Mouse (Mus musculus): Measurements from ENCODE around the gene Chst10.
A peak's percentile ranks its signal among the peaks of the same experiment; 100 is the strongest.

Gene Chst10

GRCm38 (mm10) chr1:38897431-38898248 is at the start of gene Chst10:
Gene Chst10 (minus strand): TSS chr1:38898161.
- peak; percentile 54 to 74 for DNase-seq (ENCODE audit: low spot score in 2 of 2)

DNA sequence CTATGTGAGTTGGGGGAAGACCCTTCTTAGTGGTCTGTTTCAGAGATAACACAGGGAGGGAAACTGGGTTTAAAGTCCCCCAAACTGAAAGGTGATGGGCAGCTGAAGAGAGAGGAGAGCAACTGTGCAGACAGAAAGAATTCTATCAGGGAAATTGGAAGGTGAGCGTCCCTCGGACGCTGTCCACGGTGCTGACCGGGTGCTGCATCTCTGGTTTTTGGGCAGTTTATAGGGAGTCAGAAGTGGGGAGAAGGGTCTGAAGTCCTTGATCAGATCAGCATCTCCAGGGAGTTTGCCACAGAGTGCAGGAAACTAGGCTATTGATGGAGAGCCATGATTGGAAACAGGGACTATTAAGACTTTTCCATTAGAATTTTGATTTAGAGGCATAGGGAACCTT is 41.6 kb upstream of the Chst10 start:
- no peak for DNase-seq (ENCODE audit: low spot score in 2 of 2)

DNA sequence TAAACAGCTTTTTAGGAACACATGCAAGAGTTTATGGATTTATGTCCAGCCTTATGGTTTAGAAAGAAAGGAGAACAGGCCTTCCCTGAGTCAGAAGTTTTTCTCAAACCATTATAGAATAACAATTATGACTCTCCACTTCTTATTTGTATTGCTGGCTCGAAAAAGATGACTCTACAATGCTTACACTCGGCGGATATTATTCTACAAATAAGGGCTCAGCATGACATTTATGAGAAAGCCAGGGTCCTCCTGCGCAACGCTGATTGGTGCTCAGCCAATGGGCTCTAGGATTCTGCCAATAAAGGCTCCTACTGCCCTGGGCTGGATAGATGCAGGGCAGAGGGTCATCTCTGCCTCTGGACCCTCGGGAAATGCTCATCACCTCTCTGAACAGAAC is 40.9 kb upstream of the Chst10 start, which contains the start of gene Nms:
Gene Nms, plus strand, starts transcription at position 301 of the 400 bp plus-strand sequence.
- DNase-seq (ENCODE audit: low spot score in 2 of 2): no peak

GRCm38 (mm10) chr1:38936780-38937179 is 38.8 kb upstream of the Chst10 start:
- DNase-seq (ENCODE audit: low spot score in 2 of 2): peak; percentile 3 to 19

DNA sequence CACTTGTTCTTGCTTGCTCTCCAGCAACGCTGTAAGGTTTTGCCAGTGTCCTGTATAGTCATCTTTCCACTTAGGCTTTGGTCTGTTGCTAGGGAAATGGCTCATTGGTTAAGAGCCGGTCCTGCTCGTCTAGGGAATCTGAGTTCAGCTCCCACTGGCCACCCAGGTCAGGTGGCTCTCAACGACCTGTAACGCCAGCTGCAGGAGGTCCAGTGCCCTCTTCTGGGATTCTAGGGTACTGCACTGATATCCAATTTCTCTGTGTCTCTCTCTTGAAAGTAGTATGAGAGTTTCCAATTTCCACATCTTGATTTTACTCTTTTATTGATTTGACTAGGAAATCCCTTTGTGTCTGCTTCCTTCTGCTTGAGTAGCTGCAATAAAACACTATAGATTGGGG is 36.7 kb upstream of the Chst10 start:
- DNase-seq (ENCODE audit: low spot score in 2 of 2): peak in 1 of 2 experiments; percentile 12

DNA sequence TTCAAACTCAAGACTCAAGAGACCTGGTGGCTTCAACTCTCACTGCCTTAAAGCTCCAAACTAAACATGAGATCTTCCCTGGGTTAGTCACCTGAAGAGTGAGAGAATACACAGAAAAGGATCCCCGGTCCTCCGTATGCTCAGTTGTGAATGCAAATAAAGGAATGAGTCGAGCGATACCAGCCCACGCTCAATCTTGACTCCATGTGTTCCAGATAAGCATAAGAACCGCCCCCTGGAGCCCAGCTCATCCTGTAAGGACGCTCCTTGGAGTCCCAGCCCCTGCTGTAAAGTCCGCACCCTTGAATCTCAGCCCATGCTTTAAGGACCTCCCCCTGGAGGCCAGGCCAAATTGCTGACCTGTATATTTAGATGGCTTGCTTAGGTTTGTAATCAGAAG is 32.8 kb upstream of the Chst10 start:
- DNase-seq (ENCODE audit: low spot score in 2 of 2): no peak

DNA sequence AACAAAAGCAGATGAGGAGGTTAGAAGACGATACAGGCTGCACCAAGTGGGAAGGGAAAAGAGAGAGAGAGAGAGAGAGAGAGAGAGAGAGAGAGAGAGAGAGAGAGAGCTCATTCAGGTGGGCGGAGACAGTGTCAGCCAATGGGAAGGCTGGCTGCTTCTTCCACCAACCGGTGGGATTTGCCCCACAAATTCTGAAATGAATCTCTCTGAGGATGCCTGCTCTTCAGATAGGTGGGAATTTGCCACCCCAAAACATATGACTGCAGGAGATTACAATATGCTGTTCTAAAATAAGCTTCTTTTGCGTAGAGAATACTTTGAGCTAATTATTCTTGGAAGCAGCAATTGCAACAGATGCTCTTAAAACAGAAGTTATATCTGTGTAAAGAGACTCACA is 31.5 kb upstream of the Chst10 start:
- DNase-seq (ENCODE audit: low spot score in 2 of 2): no peak

GRCm38 (mm10) chr1:38928996-38929395 is 31.0 kb upstream of the Chst10 start:
- DNase-seq (ENCODE audit: low spot score in 2 of 2): no peak

DNA sequence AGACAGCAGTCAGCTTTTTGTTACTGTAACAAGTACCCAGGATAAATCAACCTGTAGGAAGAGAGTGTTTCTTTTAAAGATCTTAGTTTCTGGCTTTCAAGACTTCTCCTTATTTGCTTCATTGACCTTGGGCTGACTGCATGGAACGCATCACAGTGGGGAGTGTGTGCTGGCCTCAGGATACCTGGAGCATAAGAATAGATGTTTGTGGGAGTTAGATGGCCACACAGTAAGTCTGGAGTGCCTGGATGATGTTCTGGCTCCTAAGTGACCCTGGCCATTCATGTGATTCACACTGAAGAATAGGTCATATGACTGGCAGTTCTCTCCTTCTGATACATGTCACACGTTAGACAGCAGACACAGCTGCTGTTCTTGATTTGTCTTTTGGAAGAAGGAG is 6.0 kb upstream of the Chst10 start:
- no peak for DNase-seq (ENCODE audit: low spot score in 2 of 2)

DNA sequence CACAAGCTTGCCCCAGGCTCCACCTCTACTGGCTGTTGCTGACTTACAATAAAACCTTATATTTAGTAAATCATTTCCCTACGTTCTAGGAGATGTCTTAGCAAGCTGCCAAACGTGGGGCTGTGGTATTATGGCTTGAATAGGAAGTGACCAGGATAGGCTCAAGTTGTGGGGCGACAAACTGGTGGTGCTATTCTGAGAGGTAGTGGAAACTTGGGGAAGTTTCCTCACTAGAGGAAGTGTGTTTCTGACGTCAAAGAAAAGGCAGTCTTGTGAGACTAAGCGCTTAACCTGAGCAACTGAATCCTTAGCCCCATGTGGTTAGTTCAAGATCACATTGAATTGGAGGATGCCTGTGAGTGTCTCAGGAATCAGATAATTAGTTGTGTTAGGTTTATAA is 4.6 kb upstream of the Chst10 start:
- peak in 1 of 2 experiments; percentile 67 for DNase-seq (ENCODE audit: low spot score in 2 of 2)

DNA sequence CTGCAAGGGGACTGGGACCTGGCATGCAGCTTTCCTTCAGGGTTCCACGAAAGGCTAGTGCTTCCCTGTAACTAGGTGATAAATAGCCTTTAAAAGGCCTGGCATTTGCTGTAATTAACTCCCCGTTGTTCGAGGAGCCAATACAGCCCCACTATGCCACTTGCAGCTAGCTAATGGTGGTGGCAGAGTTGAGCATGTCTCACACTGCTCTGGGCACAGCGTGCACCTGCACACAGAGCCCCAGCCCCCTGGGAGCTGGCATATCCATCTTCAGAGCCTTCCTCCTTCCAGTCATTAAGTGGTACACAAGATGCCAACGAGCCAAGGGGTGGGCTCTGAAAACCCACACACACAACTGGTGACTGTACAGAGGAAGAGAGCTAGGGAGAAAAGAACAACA is 4.9 kb downstream of the Chst10 start:
- no peak for DNase-seq (ENCODE audit: low spot score in 2 of 2)

DNA sequence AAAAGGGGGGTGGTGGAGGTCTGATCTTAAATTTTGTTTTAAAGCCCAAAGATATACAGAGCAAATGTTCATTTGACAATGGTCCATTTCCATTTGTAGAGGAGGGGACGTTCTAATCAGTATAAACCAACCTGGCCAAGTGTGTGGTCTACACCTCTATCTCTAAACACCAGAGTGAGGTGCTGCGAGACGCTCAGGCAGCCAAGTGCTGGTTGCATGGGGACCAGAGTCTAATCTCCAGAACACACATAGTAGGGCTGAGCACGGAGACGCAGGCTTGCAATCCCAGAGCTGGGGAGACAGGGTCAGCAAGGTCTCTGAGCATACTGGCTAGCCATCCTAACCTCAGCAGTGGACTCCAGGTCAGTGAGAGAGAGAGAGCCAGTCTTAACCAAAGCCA is 6.5 kb downstream of the Chst10 start:
- DNase-seq (ENCODE audit: low spot score in 2 of 2): no peak

DNA sequence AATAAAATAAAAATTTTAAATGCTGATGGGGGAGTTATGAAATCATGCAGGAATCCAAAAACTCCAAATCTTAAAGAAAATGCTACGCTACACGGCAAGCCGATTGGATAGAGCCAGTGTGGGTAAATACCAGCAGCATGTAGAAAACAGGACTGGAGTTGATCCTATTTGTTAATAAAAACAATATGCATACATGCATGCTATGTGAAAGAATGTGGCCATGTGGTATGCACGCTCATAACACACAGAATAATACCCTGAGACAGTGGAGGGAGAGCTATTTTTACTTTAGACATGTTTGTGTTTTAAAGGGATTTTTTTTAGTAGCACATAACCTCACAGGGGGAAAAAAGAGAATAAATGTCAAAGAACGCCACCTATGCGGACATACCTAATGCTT is 9.2 kb downstream of the Chst10 start:
- no peak for DNase-seq (ENCODE audit: low spot score in 2 of 2)

GRCm38 (mm10) chr1:38887011-38887410 is 10.9 kb downstream of the Chst10 start:
- no peak for DNase-seq (ENCODE audit: low spot score in 2 of 2)

DNA sequence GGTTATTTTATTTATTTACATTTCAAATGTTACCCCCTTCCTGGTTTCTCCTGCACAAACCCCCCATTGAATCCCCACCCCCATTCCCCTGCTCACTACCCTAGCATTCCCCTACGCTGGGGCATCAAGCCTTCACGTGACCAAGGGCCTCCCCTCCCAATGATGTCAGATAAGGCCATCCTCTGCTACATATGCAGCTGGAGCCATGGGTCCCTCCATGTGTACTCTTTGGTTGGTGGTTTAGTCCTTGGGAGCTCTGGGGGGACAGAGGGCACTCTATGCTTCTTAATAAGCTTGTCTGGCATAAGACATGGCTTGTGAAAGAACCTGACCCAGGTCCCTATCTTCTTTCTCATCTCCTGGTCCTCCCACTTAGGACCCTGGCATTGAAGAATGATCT is 11.4 kb downstream of the Chst10 start:
- no peak for DNase-seq (ENCODE audit: low spot score in 2 of 2)

DNA sequence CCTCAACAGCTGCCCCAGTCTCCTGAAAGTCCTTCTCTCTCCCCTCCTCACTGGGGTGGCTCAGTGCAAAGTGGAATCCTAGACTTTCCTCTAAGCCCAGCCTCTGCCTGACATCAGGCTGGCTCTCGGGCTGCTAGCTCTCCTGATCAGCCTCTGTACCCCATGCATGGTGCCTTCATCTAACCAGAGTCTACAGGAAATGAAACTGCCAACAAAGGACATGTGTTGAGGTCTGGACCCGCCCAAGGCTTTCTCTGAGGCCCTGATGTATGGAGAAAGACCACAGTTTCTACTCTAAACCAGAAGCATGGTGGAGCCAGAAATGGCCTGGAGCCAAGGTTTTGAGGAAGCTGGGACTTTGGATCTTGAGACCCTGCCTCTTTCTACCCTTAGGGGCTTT is 12.0 kb downstream of the Chst10 start:
- peak in 1 of 2 experiments; percentile 14 for DNase-seq (ENCODE audit: low spot score in 2 of 2)

DNA sequence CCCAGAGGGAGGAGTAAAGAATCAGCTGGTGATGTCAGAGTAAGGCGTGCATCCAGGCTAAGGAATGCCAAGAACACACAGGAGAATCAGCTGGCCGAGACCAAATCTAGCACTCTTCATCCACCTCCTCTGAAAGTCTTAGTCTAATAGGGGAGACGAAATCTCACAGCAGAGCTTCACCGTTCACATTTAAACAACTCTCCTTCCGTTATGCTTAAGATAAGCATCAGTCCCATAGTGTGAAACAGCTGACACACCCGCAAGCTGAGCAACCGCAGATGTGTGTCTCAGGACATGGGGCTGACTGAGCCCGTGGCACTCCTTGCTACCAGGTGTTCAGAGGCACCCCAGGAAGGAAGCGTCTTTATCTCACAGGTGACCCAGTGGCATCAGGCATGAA is 14.2 kb downstream of the Chst10 start:
- DNase-seq (ENCODE audit: low spot score in 2 of 2): no peak

DNA sequence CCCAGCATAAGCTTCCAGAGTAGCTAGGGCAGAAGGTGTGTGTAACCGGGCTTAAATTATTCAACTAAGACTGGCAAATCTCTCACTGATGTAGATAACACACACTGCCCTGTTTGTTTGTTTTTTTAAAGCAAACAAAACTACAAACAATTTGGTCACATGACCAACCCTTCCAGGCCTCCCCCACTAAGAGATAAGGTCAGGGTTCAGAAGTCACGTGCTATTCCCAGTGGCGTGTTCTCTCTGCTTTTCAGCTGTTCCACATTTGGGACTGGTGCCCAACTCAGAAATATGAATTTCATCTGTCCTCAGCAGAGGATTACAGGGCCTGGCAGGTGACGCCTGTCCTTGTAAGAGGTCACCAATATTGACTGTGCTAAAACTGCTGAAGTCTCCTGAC is 15.2 kb downstream of the Chst10 start:
- no peak for DNase-seq (ENCODE audit: low spot score in 2 of 2)

DNA sequence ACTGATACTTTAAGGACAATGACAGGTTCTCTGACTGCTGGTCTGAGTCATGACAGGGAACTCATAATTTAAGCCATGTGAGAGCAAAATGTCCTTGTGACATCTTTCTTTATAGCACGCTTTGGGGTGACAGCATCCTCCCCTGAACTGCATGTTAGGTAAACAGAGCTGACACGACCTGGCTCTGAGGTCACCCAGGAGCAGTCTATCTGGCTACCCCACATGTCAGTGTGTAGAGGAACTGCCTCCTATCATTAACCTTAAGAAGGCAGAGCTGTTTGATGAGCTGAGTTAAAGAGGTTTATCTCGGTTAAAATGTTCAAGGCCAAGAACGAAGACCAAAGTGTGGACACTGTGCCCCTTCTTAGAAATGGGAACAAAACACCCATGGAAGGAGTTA is 16.6 kb downstream of the Chst10 start:
- no peak for DNase-seq (ENCODE audit: low spot score in 2 of 2)

DNA sequence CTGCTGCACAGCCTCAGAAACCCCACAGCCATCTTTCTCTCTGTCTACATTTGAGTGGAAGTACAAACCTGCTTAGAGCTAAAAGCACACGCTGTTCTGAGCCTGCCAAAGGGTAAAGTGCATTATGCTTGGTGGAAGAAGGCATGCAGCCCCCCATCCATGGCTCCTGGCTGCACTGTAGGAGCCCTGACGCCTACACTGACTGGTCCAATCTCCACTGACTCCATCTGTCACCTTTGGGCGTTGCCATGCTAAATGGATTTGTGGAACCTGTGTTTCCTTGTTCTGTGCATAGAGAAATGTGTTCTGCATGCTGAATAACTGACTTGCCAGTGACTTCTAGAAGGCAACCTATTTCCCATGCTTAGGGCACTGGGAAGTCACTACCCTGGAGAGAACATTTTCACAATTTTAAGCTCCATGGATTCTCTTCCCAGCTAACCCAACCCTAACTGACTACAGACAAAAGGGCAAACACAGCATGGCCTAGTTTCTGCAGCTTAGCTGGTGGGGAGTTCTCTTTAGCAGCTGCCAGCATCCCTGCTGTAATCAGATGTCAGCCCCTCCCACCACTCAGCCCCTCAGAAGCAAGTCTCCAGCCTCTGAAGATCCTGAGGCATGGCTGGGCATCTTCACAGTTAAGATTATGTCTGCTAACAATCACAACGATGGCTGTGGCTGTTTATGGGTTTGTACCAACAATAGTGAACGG is 21.1 kb downstream of the Chst10 start:
- DNase-seq (ENCODE audit: low spot score in 2 of 2): no peak

- no peak for DNase-seq (ENCODE audit: low spot score in 2 of 2)
Observed at GRCm38 (mm10) chr1:38873911-38874310, 24.1 kb downstream of the Chst10 start.

DNA sequence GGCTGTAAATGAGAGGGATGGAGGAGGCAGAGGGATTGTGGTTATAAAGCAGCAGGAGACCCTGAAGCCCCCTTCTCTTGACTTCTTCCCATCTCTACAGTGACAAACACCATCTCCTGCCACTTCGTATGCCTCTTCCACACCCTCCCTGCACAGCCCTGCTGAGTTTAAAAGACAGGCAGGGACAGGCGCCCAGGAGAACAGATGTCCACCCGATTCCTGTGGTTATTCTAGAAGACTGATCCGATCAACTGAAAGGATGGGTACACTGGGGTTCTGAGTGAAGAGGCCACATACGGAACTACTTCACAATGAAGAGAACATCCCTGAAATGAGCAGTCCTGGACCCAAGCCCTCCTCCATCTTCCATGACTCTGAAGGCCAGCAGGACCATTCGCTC is 26.1 kb downstream of the Chst10 start:
- DNase-seq (ENCODE audit: low spot score in 2 of 2): no peak
